Mouse (Mus musculus) testis, adult 2 months (tissue): ENCODE measurements around the gene Dnah1.

ENCODE experiments used
- CTCF ChIP-seq: fragments of 200-500 bp; IDR thresholded peaks from 2 replicates; pipeline ENCODE4 v1.5.1; 2012; ENCODE audit warnings: low read depth, mild to moderate bottlenecking, inconsistent platforms, low read length, moderate library complexity; ENCODE audit not compliant: control insufficient read depth, insufficient read depth, insufficient replicate concordance
- POLR2A ChIP-seq: fragments of 200-500 bp; IDR thresholded peaks from 2 replicates; pipeline ENCODE4 v1.6.1; 2012; ENCODE audit warnings: low read depth, mild to moderate bottlenecking, inconsistent platforms, low read length, moderate library complexity; ENCODE audit not compliant: control insufficient read depth

DNA sequence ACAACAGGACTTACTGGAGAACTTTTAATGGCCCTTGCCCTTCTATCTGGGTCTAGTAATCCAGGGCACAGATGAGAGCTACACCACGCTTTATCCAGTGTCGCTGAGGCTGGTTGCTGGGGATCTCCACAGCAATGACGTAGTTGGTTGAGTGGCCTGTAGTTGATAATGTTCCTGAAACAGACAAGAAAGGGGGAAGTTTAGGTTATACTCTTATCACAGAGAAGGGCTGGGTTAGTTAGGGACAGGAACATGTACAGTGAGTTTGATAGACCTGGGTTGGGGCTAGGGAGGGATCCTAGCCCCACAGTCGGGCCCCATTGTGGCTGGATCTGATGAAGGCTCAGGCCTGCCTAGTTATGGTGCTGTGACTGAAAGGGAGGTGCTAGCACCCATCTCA is 63.3 kb downstream of the Dnah1 start:
- no peak for TF ChIP-seq POLR2A
- TF ChIP-seq CTCF = no peak
